Mouse (Mus musculus): ENCODE measurements around the gene Mul1.

DNA sequence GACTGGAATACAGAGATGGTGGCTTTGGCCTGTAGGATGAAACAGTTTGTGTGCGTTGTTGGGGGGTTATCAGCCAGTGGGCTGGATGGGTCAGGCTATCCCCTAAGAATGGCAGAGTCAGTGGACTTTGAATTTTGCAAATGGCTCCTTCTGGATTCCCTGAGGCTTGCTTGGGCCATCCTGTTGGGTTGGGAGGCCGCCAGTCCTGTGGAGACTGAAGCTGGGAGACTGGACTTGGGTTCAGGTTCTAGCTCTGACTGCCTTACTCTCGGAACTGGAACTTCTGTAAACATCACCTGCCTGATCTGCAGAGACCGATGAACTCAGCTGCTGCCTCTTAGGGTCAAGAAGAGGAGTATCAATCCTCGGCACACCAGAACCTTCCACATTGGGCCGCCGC lies 23.7 kb downstream of the Mul1 start:
- TF ChIP-seq CTCF (IDR thresholded peaks at IDR 0.05; ENCODE audit: low read depth, low read length): no peak
- no peak for TF ChIP-seq POLR2A (IDR thresholded peaks at IDR 0.05; ENCODE audit: extremely low read depth, insufficient read depth, low read length)

All from liver, adult 2 months (tissue).